Mouse (Mus musculus): ENCODE data around the gene Pzp. TPM values are rescaled to one million over a fixed set of nuclear protein-coding genes. Genes with fewer than 3 reads are reported as not detected.
A peak's percentile ranks its signal among the peaks of the same experiment; 100 is the strongest.

Gene Pzp
- polyA plus RNA-seq, 1 experiment from 2014 or later, result not detected

- Histone ChIP-seq H3K27ac (no peak overlapping the region), H3K4me1 (no peaks in the 10 kb centered on the region), H3K9ac (no peak overlapping the region), H3K4me3 (no peak overlapping the region), H3K9me3 (replicated peaks) (no peaks in the 10 kb centered on the region), H3K4me2 (no peak overlapping the region), H3K36me3 (ENCODE audit: poor library complexity, severe bottlenecking) (no peaks in the 10 kb centered on the region), H3K27me3 (no peaks in the 10 kb centered on the region)
- no peak for ATAC-seq
- WGBS, result 94% methylated on average over 3 of the region's 3 CpGs
These were observed 3.2 kb downstream of the Pzp start for GRCm38 (mm10) chr6:128523360-128523759.

GRCm38 (mm10) chr6:128519159-128519558, 7.4 kb downstream of the Pzp start:
- Histone ChIP-seq H3K36me3 (ENCODE audit: poor library complexity, severe bottlenecking) (no peaks in the 10 kb centered on the region), H3K27ac (no peak overlapping the region), H3K4me1 (no peaks in the 10 kb centered on the region), H3K4me2 (no peak overlapping the region), H3K27me3 (no peaks in the 10 kb centered on the region), H3K9ac (no peak overlapping the region), H3K9me3 (replicated peaks) (no peaks in the 10 kb centered on the region), H3K4me3 (no peak overlapping the region)
- WGBS, result 91% methylated on average over 7 of the region's 7 CpGs
- ATAC-seq, result no peak

GRCm38 (mm10) chr6:128505676-128506236, 20.8 kb downstream of the Pzp start:
- no peaks in the 10 kb centered on the region for H3K4me1 ChIP-seq
- no peak for ATAC-seq
- 93% methylated on average over 2 of the region's 2 CpGs for WGBS
- no peak overlapping the region for H3K4me3 ChIP-seq
- no peaks in the 10 kb centered on the region for H3K36me3 ChIP-seq (ENCODE audit: poor library complexity, severe bottlenecking)
- H3K27ac ChIP-seq, result no peak overlapping the region
- H3K9me3 ChIP-seq (replicated peaks), result no peaks in the 10 kb centered on the region
- no peaks in the 10 kb centered on the region for H3K27me3 ChIP-seq
- H3K9ac ChIP-seq, result no peak overlapping the region
- no peak overlapping the region for H3K4me2 ChIP-seq

GRCm38 (mm10) chr6:128504743-128505142, 21.8 kb downstream of the Pzp start:
- Histone ChIP-seq H3K4me1 (no peaks in the 10 kb centered on the region), H3K27ac (no peak overlapping the region), H3K9ac (no peak overlapping the region), H3K36me3 (ENCODE audit: poor library complexity, severe bottlenecking) (no peaks in the 10 kb centered on the region), H3K4me3 (no peak overlapping the region), H3K4me2 (no peak overlapping the region), H3K27me3 (no peaks in the 10 kb centered on the region), H3K9me3 (replicated peaks) (no peaks in the 10 kb centered on the region)
- 76% methylated on average over 5 of the region's 5 CpGs for WGBS
- no peak for ATAC-seq

- no peaks in the 10 kb centered on the region for H3K9me3 ChIP-seq (replicated peaks)
- no peaks in the 10 kb centered on the region for H3K36me3 ChIP-seq (ENCODE audit: poor library complexity, severe bottlenecking)
- H3K27ac ChIP-seq, result no peak overlapping the region
- no peaks in the 10 kb centered on the region for H3K27me3 ChIP-seq
- H3K9ac ChIP-seq, result no peak overlapping the region
- H3K4me1 ChIP-seq, result no peaks in the 10 kb centered on the region
- H3K4me2 ChIP-seq, result no peak overlapping the region
- 88% methylated on average over 1 of the region's 1 CpGs for WGBS
- ATAC-seq, result no peak
- H3K4me3 ChIP-seq, result no peak overlapping the region
These were observed 31.2 kb downstream of the Pzp start for GRCm38 (mm10) chr6:128495346-128495745.

- H3K4me3 ChIP-seq, result no peak overlapping the region
- 78% methylated on average over 15 of the region's 15 CpGs for WGBS
- H3K27me3 ChIP-seq, result no peaks in the 10 kb centered on the region
- no peak overlapping the region for H3K9ac ChIP-seq
- H3K4me1 ChIP-seq, result no peaks in the 10 kb centered on the region
- no peaks in the 10 kb centered on the region for H3K36me3 ChIP-seq (ENCODE audit: poor library complexity, severe bottlenecking)
- ATAC-seq, result no peak
- no peak overlapping the region for H3K4me2 ChIP-seq
- no peaks in the 10 kb centered on the region for H3K9me3 ChIP-seq (replicated peaks)
- H3K27ac ChIP-seq, result no peak overlapping the region
These were observed 31.7 kb downstream of the Pzp start for GRCm38 (mm10) chr6:128494646-128495331.

DNA sequence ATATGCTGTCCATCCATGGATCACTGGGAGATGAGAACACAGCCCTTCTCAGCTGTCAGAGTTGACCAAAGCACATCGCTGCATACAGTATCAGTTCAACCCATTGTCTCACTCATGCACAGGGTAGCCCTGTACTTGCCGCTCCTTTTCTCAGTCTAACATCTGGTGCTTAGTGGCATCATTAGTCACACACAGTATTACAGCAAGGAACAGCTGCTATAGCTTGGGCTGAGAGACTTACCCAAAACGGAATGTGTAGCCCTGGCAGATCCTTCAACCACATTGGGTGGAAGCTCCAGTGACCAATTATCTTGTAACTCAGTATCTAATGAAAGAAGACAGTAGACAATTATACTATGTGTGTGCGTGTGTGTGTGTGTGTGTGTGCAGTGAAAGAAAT, 34.6 kb downstream of the Pzp start:
- 89% methylated on average over 4 of the region's 4 CpGs for WGBS
- ATAC-seq, result no peak

DNA sequence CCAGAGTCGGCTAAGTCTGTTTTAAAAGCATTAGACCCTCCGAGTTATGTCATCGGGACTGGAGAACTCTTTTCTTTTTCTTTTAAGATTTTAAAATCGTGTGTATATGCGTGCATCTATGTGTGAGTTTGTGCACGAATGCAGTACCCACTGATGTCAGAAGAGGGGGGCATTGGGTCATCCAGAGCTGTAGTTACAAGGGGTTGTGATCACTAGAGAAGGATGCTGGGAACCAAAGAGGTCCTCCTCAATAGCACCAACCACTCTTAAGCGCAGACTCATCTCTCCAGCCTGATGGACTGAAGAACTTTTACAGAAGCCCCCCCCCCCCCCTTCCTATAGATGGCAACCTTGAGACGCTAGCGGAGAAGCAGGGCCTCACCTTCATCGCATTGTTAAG, 36.4 kb downstream of the Pzp start:
- Histone ChIP-seq H3K4me1 (no peaks in the 10 kb centered on the region), H3K36me3 (ENCODE audit: poor library complexity, severe bottlenecking) (no peaks in the 10 kb centered on the region), H3K27me3 (no peaks in the 10 kb centered on the region), H3K4me3 (no peak overlapping the region), H3K4me2 (no peak overlapping the region), H3K9me3 (replicated peaks) (no peaks in the 10 kb centered on the region), H3K9ac (no peak overlapping the region), H3K27ac (no peak overlapping the region)
- ATAC-seq, result no peak
- WGBS, result 96% methylated on average over 10 of the region's 10 CpGs

More for the DNA sequence above, 34.6 kb downstream of the Pzp start:
- Histone ChIP-seq H3K4me1 (no peaks in the 10 kb centered on the region), H3K27me3 (no peaks in the 10 kb centered on the region), H3K36me3 (ENCODE audit: poor library complexity, severe bottlenecking) (no peaks in the 10 kb centered on the region), H3K4me2 (no peak overlapping the region), H3K27ac (no peak overlapping the region), H3K9ac (no peak overlapping the region), H3K9me3 (replicated peaks) (no peaks in the 10 kb centered on the region), H3K4me3 (no peak overlapping the region)

GRCm38 (mm10) chr6:128487736-128488135, 38.8 kb downstream of the Pzp start:
- Histone ChIP-seq H3K9me3 (replicated peaks) (no peaks in the 10 kb centered on the region), H3K27ac (no peak overlapping the region), H3K4me3 (no peak overlapping the region), H3K4me2 (no peak overlapping the region), H3K27me3 (no peaks in the 10 kb centered on the region), H3K9ac (no peak overlapping the region), H3K4me1 (no peaks in the 10 kb centered on the region), H3K36me3 (ENCODE audit: poor library complexity, severe bottlenecking) (no peaks in the 10 kb centered on the region)
- WGBS, result 92% methylated on average over 11 of the region's 11 CpGs
- no peak for ATAC-seq

- peak overlapping the region; percentile 35 for H3K4me2 ChIP-seq
These were observed 46.8 kb downstream of the Pzp start for GRCm38 (mm10) chr6:128479463-128480454.

DNA sequence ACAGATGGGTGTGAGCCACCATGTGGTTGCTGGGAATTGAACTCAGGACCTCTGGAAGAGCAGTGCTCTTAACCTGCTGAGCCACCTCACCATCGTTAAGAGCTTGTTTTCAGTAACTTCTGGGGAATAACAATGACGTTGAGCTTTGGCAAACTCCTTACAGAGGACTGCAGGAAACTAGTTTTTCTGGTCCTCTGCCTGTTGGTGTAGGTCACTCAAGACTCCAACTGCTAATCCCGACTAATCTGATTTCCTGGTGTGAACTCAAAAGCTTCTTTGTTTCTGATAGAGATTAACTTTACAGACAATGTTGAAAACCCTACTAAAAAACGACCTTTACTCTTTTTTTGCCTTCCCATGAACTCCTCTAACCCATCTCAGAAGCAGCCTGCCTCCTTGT, 49.0 kb downstream of the Pzp start:
- no peak for ATAC-seq
- Histone ChIP-seq H3K4me2 (no peak overlapping the region), H3K9ac (no peak overlapping the region), H3K4me1 (no peaks in the 10 kb centered on the region; the same call in 1 of the 2 replicates), H3K4me3 (no peak overlapping the region), H3K9me3 (replicated peaks) (no peaks in the 10 kb centered on the region), H3K27me3 (no peaks in the 10 kb centered on the region), H3K36me3 (ENCODE audit: poor library complexity, severe bottlenecking) (no peaks in the 10 kb centered on the region), H3K27ac (no peak overlapping the region)
- WGBS, result 6% methylated on average over 4 of the region's 4 CpGs

More at GRCm38 (mm10) chr6:128479463-128480454, 46.8 kb downstream of the Pzp start:
- no peaks in the 10 kb centered on the region for H3K27me3 ChIP-seq
- no peak overlapping the region for H3K4me3 ChIP-seq
- WGBS, result 24% methylated on average over 26 of the region's 26 CpGs
- no peaks in the 10 kb centered on the region for H3K9me3 ChIP-seq (replicated peaks)
- no peak overlapping the region for H3K27ac ChIP-seq
- ATAC-seq, result peak; percentile 93
- H3K36me3 ChIP-seq (ENCODE audit: poor library complexity, severe bottlenecking), result no peaks in the 10 kb centered on the region
- H3K9ac ChIP-seq, result no peak overlapping the region
- H3K4me1 ChIP-seq, result no peaks in the 10 kb centered on the region; the same call in 1 of the 2 replicates

DNA sequence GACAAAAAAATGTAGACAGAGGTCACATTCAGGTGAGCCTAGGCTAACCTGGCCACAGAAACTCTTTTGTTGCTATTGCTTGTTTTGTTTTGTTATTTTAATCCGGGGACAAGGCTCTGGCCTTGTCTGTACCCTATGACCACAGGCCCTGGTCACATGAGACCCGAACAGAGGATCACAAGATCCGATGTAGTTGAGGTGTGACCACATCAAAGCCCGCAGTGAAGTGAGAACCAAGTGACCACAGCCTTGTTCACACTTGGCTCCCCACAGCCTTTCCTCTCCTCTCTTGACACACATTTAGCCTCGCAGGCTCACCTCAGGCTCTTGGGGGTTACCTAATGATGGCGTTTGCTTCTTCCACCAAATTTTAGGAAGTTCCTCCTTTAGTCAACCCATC, 52.4 kb downstream of the Pzp start:
- no peak overlapping the region for H3K9ac ChIP-seq
- no peak overlapping the region for H3K4me2 ChIP-seq
- no peak for ATAC-seq
- no peaks in the 10 kb centered on the region for H3K4me1 ChIP-seq
- H3K4me3 ChIP-seq, result no peak overlapping the region
- H3K27ac ChIP-seq, result no peak overlapping the region
- WGBS, result 93% methylated on average over 6 of the region's 6 CpGs
- H3K36me3 ChIP-seq (ENCODE audit: poor library complexity, severe bottlenecking), result no peaks in the 10 kb centered on the region
- no peaks in the 10 kb centered on the region for H3K27me3 ChIP-seq
- no peaks in the 10 kb centered on the region for H3K9me3 ChIP-seq (replicated peaks)
